Mouse (Mus musculus): ENCODE data around the gene Zfp229.

DNA sequence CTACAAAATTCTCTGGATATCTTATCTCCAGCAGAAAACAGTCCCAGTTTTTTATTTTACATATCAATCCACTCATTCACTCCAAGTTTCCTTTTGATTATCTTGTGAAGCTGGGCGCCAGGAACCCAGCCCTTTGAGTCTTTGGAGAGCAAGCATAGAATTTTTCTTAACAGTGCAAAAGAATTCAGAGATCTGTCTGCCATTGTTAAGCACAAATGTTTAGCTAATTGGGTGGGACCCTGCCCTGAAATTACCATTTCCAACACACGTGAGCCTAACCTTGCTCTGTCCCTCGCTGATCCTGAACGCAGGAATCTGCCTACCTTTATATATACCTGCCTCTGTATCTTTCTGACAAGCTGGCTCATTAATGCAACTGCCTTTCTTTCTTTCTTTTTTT lies 61.7 kb downstream of the Zfp229 start:
- TF ChIP-seq POLR2A (IDR thresholded peaks at IDR 0.05; ENCODE audit: borderline replicate concordance, extremely low read depth, low read depth, low read length): no peak
- TF ChIP-seq CTCF (IDR thresholded peaks at IDR 0.05; ENCODE audit: insufficient read depth, low read length): no peak

Measured in lung, adult 2 months (tissue).